Mouse (Mus musculus) c-Kit-positive CD71-positive TER-119-negative erythroid progenitor cells, embryonic 14.5 days (primary cell): ENCODE results near the gene Rufy3.

ENCODE experiments used
- DNase-seq: peaks from one replicate; pipeline ENCODE4 v3.0.0-alpha.2; 2013; ENCODE audit warnings: low read depth

Rufy3 gene

GRCm38 (mm10) chr5:88685306-88685705, 120.5 kb downstream of the Rufy3 start:
- no peak for DNase-seq

GRCm38 (mm10) chr5:88685745-88686299, 121.0 kb downstream of the Rufy3 start:
- no peak for DNase-seq

- no peak for DNase-seq
These were observed 123.2 kb downstream of the Rufy3 start for GRCm38 (mm10) chr5:88687996-88688406.

- DNase-seq = no peak
These were observed 123.8 kb downstream of the Rufy3 start for GRCm38 (mm10) chr5:88688583-88689187.

- no peak for DNase-seq
These were observed 124.6 kb downstream of the Rufy3 start for GRCm38 (mm10) chr5:88689279-88689938.

GRCm38 (mm10) chr5:88690681-88691505, 126.1 kb downstream of the Rufy3 start:
- no peak for DNase-seq

- DNase-seq = no peak
These were observed 126.8 kb downstream of the Rufy3 start for GRCm38 (mm10) chr5:88691506-88692095.

- no peak for DNase-seq
These were observed 127.7 kb downstream of the Rufy3 start for GRCm38 (mm10) chr5:88692586-88692985.

- DNase-seq = no peak
These were observed 128.2 kb downstream of the Rufy3 start for GRCm38 (mm10) chr5:88693057-88693456.

GRCm38 (mm10) chr5:88697291-88697690, 132.5 kb downstream of the Rufy3 start:
- DNase-seq = no peak

- DNase-seq = no peak
These were observed 134.5 kb downstream of the Rufy3 start for GRCm38 (mm10) chr5:88699251-88699913.
